Mouse (Mus musculus) hindbrain, embryonic 15.5 days (tissue): ENCODE data around the gene Ssh2. TPM values are rescaled to one million over a fixed set of nuclear protein-coding genes. Genes with fewer than 3 reads are reported as not detected.

ENCODE experiments used
- ATAC-seq: fragments of 200-750 bp; cut with Nextera tagmentation; 2 replicates; pipeline ENCODE4 v1.8.0; 2017; ENCODE audit warnings: low read depth, moderate number of reproducible peaks, moderate TSS enrichment; ENCODE audit not compliant: low FRiP score
- H3K27ac ChIP-seq: fragments of 300-500 bp; sonication (generic); replicated peaks from 2 replicates; pipeline ENCODE4 v1.5.1; 2015; ENCODE audit warnings: mild to moderate bottlenecking, inconsistent platforms
- H3K27me3 ChIP-seq: fragments of 300-500 bp; sonication (generic); 2 replicates; pipeline ENCODE4 v1.6.1; 2015; ENCODE audit warnings: control low read depth, inconsistent platforms
- H3K36me3 ChIP-seq: fragments of 300-500 bp; sonication (generic); 2 replicates; pipeline ENCODE4 v1.6.1; 2015; ENCODE audit warnings: control low read depth, inconsistent platforms
- H3K4me1 ChIP-seq: fragments of 300-500 bp; sonication (generic); replicated peaks from 2 replicates; pipeline ENCODE4 v1.6.1; 2015; ENCODE audit warnings: control low read depth, inconsistent platforms
- H3K4me2 ChIP-seq: fragments of 300-500 bp; sonication (generic); 2 replicates; pipeline ENCODE4 v1.6.1; 2015; ENCODE audit warnings: moderate library complexity, mild to moderate bottlenecking, inconsistent platforms
- H3K4me3 ChIP-seq: fragments of 300-500 bp; sonication (generic); 2 replicates; pipeline ENCODE4 v1.5.1; 2015; ENCODE audit warnings: mild to moderate bottlenecking, inconsistent platforms
- H3K9ac ChIP-seq: fragments of 300-500 bp; sonication (generic); 2 replicates; pipeline ENCODE4 v1.6.1; 2015; ENCODE audit warnings: inconsistent platforms
- H3K9me3 ChIP-seq: fragments of 300-500 bp; sonication (generic); 2 replicates; pipeline ENCODE4 v1.6.1; 2016; ENCODE audit warnings: control low read depth, inconsistent platforms
- WGBS: fragments of 180-500 bp; shearing (Covaris S2); methylation state at CpG from one replicate; pipeline ENCODE4 v1.1.7; 2015; 5-methylcytosine and 5-hydroxymethylcytosine counted together
- polyA plus RNA-seq: library from polyadenylated mRNA; unstranded; fragments of >200 nt; fragmentation: Nextera tagmentation; extraction: Ambion mirVana; gene quantifications from 2 replicates; pipeline ENCODE4 v1.2.1, GENCODE M21; 2015

Gene Ssh2
- polyA plus RNA-seq, 1 experiment from 2014 or later, result 17.3 TPM

- no peak for ATAC-seq
- Histone ChIP-seq H3K9ac (no peak overlapping the region), H3K4me3 (no peak overlapping the region), H3K27ac (no peak overlapping the region), H3K27me3 (no peaks in the 10 kb centered on the region), H3K4me2 (no peak overlapping the region), H3K36me3 (peaks cover 32% of the 10 kb centered on the region), H3K9me3 (no peaks in the 10 kb centered on the region), H3K4me1 (no peaks in the 10 kb centered on the region)
- 90% methylated on average over 1 of the region's 1 CpGs for WGBS
Observed at GRCm38 (mm10) chr11:77428446-77428845, 212.4 kb downstream of the Ssh2 start.

GRCm38 (mm10) chr11:77437026-77437425 lies 220.9 kb downstream of the Ssh2 start:
- 97% methylated on average over 2 of the region's 2 CpGs for WGBS

GRCm38 (mm10) chr11:77440081-77440480 lies 224.0 kb downstream of the Ssh2 start:
- no peak overlapping the region for H3K9ac ChIP-seq
- no peaks in the 10 kb centered on the region for H3K27me3 ChIP-seq
- H3K4me3 ChIP-seq, result no peak overlapping the region
- H3K9me3 ChIP-seq, result no peaks in the 10 kb centered on the region
- no peak overlapping the region for H3K4me2 ChIP-seq
- no peak for ATAC-seq
- H3K27ac ChIP-seq, result no peak overlapping the region
- no peaks in the 10 kb centered on the region for H3K4me1 ChIP-seq
- WGBS, result 90% methylated on average over 9 of the region's 9 CpGs
- H3K36me3 ChIP-seq, result peaks cover 48% of the 10 kb centered on the region

More at GRCm38 (mm10) chr11:77437026-77437425, 220.9 kb downstream of the Ssh2 start:
- H3K9me3 ChIP-seq, result no peaks in the 10 kb centered on the region
- no peak for ATAC-seq
- H3K27ac ChIP-seq, result no peak overlapping the region
- H3K4me2 ChIP-seq, result no peak overlapping the region
- H3K4me1 ChIP-seq, result no peaks in the 10 kb centered on the region
- H3K27me3 ChIP-seq, result no peaks in the 10 kb centered on the region
- no peak overlapping the region for H3K4me3 ChIP-seq
- H3K36me3 ChIP-seq, result peaks cover 38% of the 10 kb centered on the region
- H3K9ac ChIP-seq, result no peak overlapping the region

- Histone ChIP-seq H3K27me3 (no peaks in the 10 kb centered on the region), H3K27ac (no peak overlapping the region), H3K36me3 (peaks cover 48% of the 10 kb centered on the region), H3K4me1 (no peaks in the 10 kb centered on the region), H3K9ac (no peak overlapping the region), H3K4me3 (no peak overlapping the region), H3K9me3 (no peaks in the 10 kb centered on the region), H3K4me2 (no peak overlapping the region)
- WGBS, result 88% methylated on average over 8 of the region's 8 CpGs
- ATAC-seq, result no peak
Observed at GRCm38 (mm10) chr11:77441020-77441419, 224.9 kb downstream of the Ssh2 start.

GRCm38 (mm10) chr11:77442186-77443170 lies 226.4 kb downstream of the Ssh2 start:
- H3K4me2 ChIP-seq, result no peak overlapping the region
- WGBS, result 76% methylated on average over 7 of the region's 7 CpGs
- H3K4me3 ChIP-seq, result no peak overlapping the region
- H3K9ac ChIP-seq, result no peak overlapping the region
- no peak overlapping the region for H3K27ac ChIP-seq
- H3K27me3 ChIP-seq, result no peaks in the 10 kb centered on the region
- peaks cover 47% of the 10 kb centered on the region for H3K36me3 ChIP-seq
- no peak for ATAC-seq
- H3K9me3 ChIP-seq, result no peaks in the 10 kb centered on the region
- H3K4me1 ChIP-seq, result no peaks in the 10 kb centered on the region

- no peak overlapping the region for H3K27ac ChIP-seq
- no peaks in the 10 kb centered on the region for H3K4me1 ChIP-seq
- WGBS, result 75% methylated on average over 2 of the region's 2 CpGs
- H3K9me3 ChIP-seq, result no peaks in the 10 kb centered on the region
- no peak for ATAC-seq
- H3K4me2 ChIP-seq, result no peak overlapping the region
- H3K36me3 ChIP-seq, result peaks cover 37% of the 10 kb centered on the region
- no peak overlapping the region for H3K9ac ChIP-seq
- no peak overlapping the region for H3K4me3 ChIP-seq
- H3K27me3 ChIP-seq, result no peaks in the 10 kb centered on the region
Observed at GRCm38 (mm10) chr11:77444939-77445338, 228.9 kb downstream of the Ssh2 start.

GRCm38 (mm10) chr11:77446628-77447041 lies 230.5 kb downstream of the Ssh2 start:
- H3K36me3 ChIP-seq, result peaks cover 30% of the 10 kb centered on the region
- no peaks in the 10 kb centered on the region for H3K4me1 ChIP-seq
- WGBS, result 64% methylated on average over 6 of the region's 6 CpGs
- no peaks in the 10 kb centered on the region for H3K27me3 ChIP-seq
- peak; percentile 59; the same call in 1 of the 2 replicates for ATAC-seq
- H3K4me3 ChIP-seq, result no peak overlapping the region
- H3K27ac ChIP-seq, result no peak overlapping the region
- no peak overlapping the region for H3K4me2 ChIP-seq
- no peaks in the 10 kb centered on the region for H3K9me3 ChIP-seq
- no peak overlapping the region for H3K9ac ChIP-seq

- no peak for ATAC-seq
- H3K27me3 ChIP-seq, result no peaks in the 10 kb centered on the region
- no peak overlapping the region for H3K9ac ChIP-seq
- no peaks in the 10 kb centered on the region for H3K4me1 ChIP-seq
- 97% methylated on average over 7 of the region's 7 CpGs for WGBS
- H3K36me3 ChIP-seq, result peaks cover 19% of the 10 kb centered on the region
- no peaks in the 10 kb centered on the region for H3K9me3 ChIP-seq
- no peak overlapping the region for H3K4me2 ChIP-seq
- no peak overlapping the region for H3K4me3 ChIP-seq
- H3K27ac ChIP-seq, result no peak overlapping the region
Observed at GRCm38 (mm10) chr11:77449224-77449623, 233.1 kb downstream of the Ssh2 start.

GRCm38 (mm10) chr11:77451670-77452069 lies 235.6 kb downstream of the Ssh2 start:
- no peaks in the 10 kb centered on the region for H3K27me3 ChIP-seq
- H3K36me3 ChIP-seq, result peaks cover 25% of the 10 kb centered on the region
- H3K4me3 ChIP-seq, result no peak overlapping the region
- H3K9me3 ChIP-seq, result no peaks in the 10 kb centered on the region
- no peak for ATAC-seq
- no peaks in the 10 kb centered on the region for H3K4me1 ChIP-seq
- H3K9ac ChIP-seq, result no peak overlapping the region
- WGBS, result 98% methylated on average over 2 of the region's 2 CpGs
- H3K4me2 ChIP-seq, result no peak overlapping the region
- no peak overlapping the region for H3K27ac ChIP-seq

GRCm38 (mm10) chr11:77453388-77453787 lies 237.3 kb downstream of the Ssh2 start:
- no peaks in the 10 kb centered on the region for H3K9me3 ChIP-seq

GRCm38 (mm10) chr11:77455770-77456510 lies 239.9 kb downstream of the Ssh2 start:
- 82% methylated on average over 9 of the region's 9 CpGs for WGBS
- Histone ChIP-seq H3K4me3 (no peak overlapping the region), H3K4me1 (no peaks in the 10 kb centered on the region), H3K4me2 (no peak overlapping the region), H3K9ac (no peak overlapping the region), H3K27ac (no peak overlapping the region), H3K9me3 (no peaks in the 10 kb centered on the region), H3K27me3 (peaks cover 5% of the 10 kb centered on the region; the same call in 1 of the 2 replicates), H3K36me3 (peaks cover 9% of the 10 kb centered on the region)
- ATAC-seq, result no peak

More at GRCm38 (mm10) chr11:77453388-77453787, 237.3 kb downstream of the Ssh2 start:
- H3K27ac ChIP-seq, result no peak overlapping the region
- no peak overlapping the region for H3K4me2 ChIP-seq
- no peak overlapping the region for H3K4me3 ChIP-seq
- no peak for ATAC-seq
- H3K27me3 ChIP-seq, result no peaks in the 10 kb centered on the region
- no peak overlapping the region for H3K9ac ChIP-seq
- peaks cover 25% of the 10 kb centered on the region for H3K36me3 ChIP-seq
- 99% methylated on average over 2 of the region's 2 CpGs for WGBS
- no peaks in the 10 kb centered on the region for H3K4me1 ChIP-seq

- no peak for ATAC-seq
Observed at GRCm38 (mm10) chr11:77456866-77457265, 240.8 kb downstream of the Ssh2 start.

More at GRCm38 (mm10) chr11:77456866-77457265, 240.8 kb downstream of the Ssh2 start:
- Histone ChIP-seq H3K9me3 (no peaks in the 10 kb centered on the region), H3K27ac (no peak overlapping the region), H3K9ac (no peak overlapping the region), H3K4me1 (peaks cover 3% of the 10 kb centered on the region), H3K4me3 (no peak overlapping the region), H3K27me3 (peaks cover 9% of the 10 kb centered on the region; the same call in 1 of the 2 replicates), H3K4me2 (no peak overlapping the region), H3K36me3 (peaks cover 9% of the 10 kb centered on the region)
- WGBS, result 68% methylated on average over 6 of the region's 6 CpGs
